In the genomic region with DNA sequence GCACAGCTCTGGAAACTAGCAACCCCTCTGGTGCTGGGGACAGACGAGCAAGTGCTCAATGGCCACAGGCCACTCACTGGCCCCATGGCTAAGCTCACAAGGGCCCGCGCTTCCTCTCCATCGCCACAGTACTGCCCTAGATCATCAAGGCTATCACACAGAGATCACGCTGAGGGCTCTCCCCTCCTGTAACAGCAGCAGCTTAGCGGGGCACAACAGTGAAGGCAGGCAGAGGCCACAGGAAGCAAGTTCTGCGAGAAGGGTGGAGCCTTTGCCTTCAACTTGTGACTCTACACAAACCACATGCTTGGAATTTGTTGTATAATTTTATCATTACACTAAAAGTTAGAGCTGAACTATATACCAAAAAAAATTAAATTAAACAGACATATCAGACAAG, we compare ENCODE assay signal across 11 mouse cellular contexts. TPM values are rescaled to one million over a fixed set of nuclear protein-coding genes. Genes with fewer than 3 reads are reported as not detected.
DNase-seq lines count a peak whose midpoint lies in the region; ATAC-seq lines count a peak whose summit lies in the region.
"Had no signal": no experiment of that assay in that cellular context is flagged by ENCODE, and none has a peak within 500 bp of the region (broad histone marks: within the 10 kb centered on the region; RNA-seq: fewer than 3 reads in every experiment).

No protein-coding gene starts in this region.

- 0 out of 2 replicates have a peak overlapping the region, but pooled peaks have one; percentile 0 for H3K4me2 ChIP-seq in heart, embryonic 14.5 days (ENCODE audit: low read length)
- H3K4me2 ChIP-seq in forebrain, embryonic 15.5 days (replicated peaks): no peak overlapping the region
- H3K4me2 ChIP-seq: limb, embryonic 12.5 days had no signal

- DNase-seq in heart, postnatal 4 days: no peak
- peak; percentile 61 for DNase-seq in thymus, postnatal 0 days (ENCODE audit: low spot score)
- no peak for DNase-seq in thymus, postnatal 10 days (ENCODE audit: low spot score in 2 of 2)
- DNase-seq in limb, embryonic 10.5 days (ENCODE audit: low spot score): no peak
- no peak for DNase-seq in gastrocnemius, postnatal 4 days (ENCODE audit: low spot score in 2 of 2)

- no peaks in the 10 kb centered on the region for H3K27me3 ChIP-seq in heart, embryonic 14.5 days (ENCODE audit: control insufficient read depth, insufficient read depth, low read length)
- H3K27me3 ChIP-seq in limb, embryonic 10.5 days (ENCODE audit: low read depth, poor library complexity, severe bottlenecking): no peaks in the 10 kb centered on the region
- H3K27me3 ChIP-seq in forebrain, embryonic 15.5 days: no peaks in the 10 kb centered on the region
- H3K27me3 ChIP-seq: CH12.LX; limb, embryonic 12.5 days had no signal

- 0 out of 2 replicates have a peak, but pooled peaks cover 3% of the 10 kb centered on the region for H3K9me3 ChIP-seq in heart, embryonic 14.5 days (ENCODE audit: control insufficient read depth, low read length)
- H3K9me3 ChIP-seq in limb, embryonic 10.5 days (replicated peaks): no peaks in the 10 kb centered on the region
- H3K9me3 ChIP-seq in forebrain, embryonic 15.5 days: no peaks in the 10 kb centered on the region
- H3K9me3 ChIP-seq: limb, embryonic 12.5 days had no signal

- H3K27ac ChIP-seq in heart, embryonic 14.5 days (replicated peaks in 1 of 2; ENCODE audit: control insufficient read depth in 1 of 2, insufficient read depth in 1 of 2, low read depth in 2 of 2, low read length in 2 of 2): peak overlapping the region; percentile 7 to 36; a peak in 3 of 4 replicates
- H3K27ac ChIP-seq in limb, embryonic 10.5 days: 0 out of 2 replicates have a peak overlapping the region, but pooled peaks have one; percentile 3
- H3K27ac ChIP-seq in forebrain, embryonic 15.5 days (replicated peaks): no peak overlapping the region

- peaks cover 21 to 29% of the 10 kb centered on the region in 2 experiments for H3K4me1 ChIP-seq in heart, embryonic 14.5 days (ENCODE audit: control insufficient read depth in 2 of 2, insufficient read depth in 2 of 2, low read length in 2 of 2)
- peaks cover 21% of the 10 kb centered on the region for H3K4me1 ChIP-seq in limb, embryonic 10.5 days
- peaks cover 16% of the 10 kb centered on the region for H3K4me1 ChIP-seq in forebrain, embryonic 15.5 days

- H3K4me3 ChIP-seq in heart, embryonic 14.5 days (ENCODE audit: control insufficient read depth in 1 of 2, insufficient read depth in 1 of 2, low read depth in 1 of 2, low read length in 2 of 2): no peak overlapping the region
- no peak overlapping the region for H3K4me3 ChIP-seq in limb, embryonic 10.5 days
- no peak overlapping the region for H3K4me3 ChIP-seq in forebrain, embryonic 15.5 days
- H3K4me3 ChIP-seq: limb, embryonic 12.5 days had no signal

- ATAC-seq in heart, embryonic 14.5 days (ENCODE audit: insufficient number of reproducible peaks, insufficient read depth, low FRiP score, low read depth): no peak
- ATAC-seq in megakaryocyte-erythroid progenitor cell, adult 5-6 weeks (replicated peaks; ENCODE audit: low FRiP score, low TSS enrichment, poor library complexity, severe bottlenecking): 0 out of 2 replicates have a peak, but pooled peaks have one; percentile 30
- ATAC-seq in forebrain, embryonic 15.5 days (replicated peaks): no peak
- ATAC-seq: hindbrain, postnatal 0 days had no signal

- peak overlapping the region; percentile 27; the same call in 1 of the 2 replicates for H3K9ac ChIP-seq in heart, embryonic 14.5 days (ENCODE audit: low read length)
- no peak overlapping the region for H3K9ac ChIP-seq in forebrain, embryonic 15.5 days (replicated peaks)
- H3K9ac ChIP-seq: limb, embryonic 12.5 days had no signal

- 39% methylated on average over 7 of the region's 7 CpGs for WGBS in heart, embryonic 14.5 days
- WGBS in limb, embryonic 10.5 days: 71% methylated on average over 7 of the region's 7 CpGs
- 72% methylated on average over 7 of the region's 7 CpGs for WGBS in forebrain, embryonic 15.5 days

- no peaks in the 10 kb centered on the region for H3K36me3 ChIP-seq in heart, embryonic 14.5 days (ENCODE audit: control insufficient read depth, insufficient read depth, low read length)
- no peaks in the 10 kb centered on the region for H3K36me3 ChIP-seq in limb, embryonic 10.5 days
- H3K36me3 ChIP-seq in forebrain, embryonic 15.5 days: no peaks in the 10 kb centered on the region
- H3K36me3 ChIP-seq: limb, embryonic 12.5 days had no signal

RNA-seq across cellular contexts. Expression of a gene that starts 46.0 kb away (rescaled TPM):
- polyA plus RNA-seq in heart, embryonic 14.5 days (2014; fragmentation: Nextera tagmentation; extraction: Ambion mirVana): 10.6 and 12.2 TPM in 2 replicates
- 10 to 100 TPM; 15.9 to 17.3 TPM for total RNA-seq in heart, postnatal 4 days (2021)
- polyA plus RNA-seq in thymus, postnatal 0 days (2015; fragmentation: Nextera tagmentation; extraction: Ambion mirVana): 7.6 and 9.0 TPM in 2 replicates
- 16.4 and 16.6 TPM in 2 replicates for polyA plus RNA-seq in limb, embryonic 10.5 days (2016; fragmentation: Nextera tagmentation; extraction: Ambion mirVana)
- 6.1 and 18.1 TPM in 2 replicates for total RNA-seq in megakaryocyte-erythroid progenitor cell, adult 5-6 weeks (2014; fragmentation: Nextera tagmentation)
- total RNA-seq in megakaryocyte-erythroid progenitor cell, adult 5-6 weeks (2017): 6.9 and 8.5 TPM in 2 replicates
- total RNA-seq in gastrocnemius, postnatal 4 days (2021): 10 to 100 TPM; 12.7 to 12.9 TPM
- 8.9 and 10.0 TPM in 2 replicates for polyA plus RNA-seq in forebrain, embryonic 15.5 days (2015; fragmentation: Nextera tagmentation; extraction: Ambion mirVana)
